Mouse (Mus musculus) liver, embryonic 14.5 days (tissue): ENCODE results near the gene Cap2.

Experiments used
- CTCF ChIP-seq: IDR thresholded peaks from 2 replicates; pipeline ENCODE4 v1.5.1; 2016; ENCODE audit warnings: antibody characterized with exemption, low read depth, control low read depth
- EP300 ChIP-seq: IDR thresholded peaks from 2 replicates; pipeline ENCODE4 v1.6.1; 2016; ENCODE audit warnings: antibody characterized with exemption, low read depth

GRCm38 (mm10) chr13:46601386-46601785, 99.7 kb downstream of the Cap2 start:
- TF ChIP-seq CTCF: no peak
- TF ChIP-seq EP300: no peak
